In genomic region chr6:114890411-114891115, GRCm38 (mm10) we compare ENCODE assay signal across 8 mouse cellular contexts.
DNase-seq lines count a peak whose midpoint lies in the region; ATAC-seq lines count a peak whose summit lies in the region.

No protein-coding gene starts in this region.

- no peaks in the 10 kb centered on the region for H3K9me3 ChIP-seq in neural tube, embryonic 12.5 days
- no peaks in the 10 kb centered on the region for H3K9me3 ChIP-seq in forebrain, embryonic 14.5 days (replicated peaks; ENCODE audit: control insufficient read depth, low read length)

- 57% methylated on average over 19 of the region's 19 CpGs for WGBS in neural tube, embryonic 12.5 days
- WGBS in forebrain, embryonic 14.5 days = 18% methylated on average over 19 of the region's 19 CpGs

- no peak overlapping the region for H3K27ac ChIP-seq in neural tube, embryonic 12.5 days
- H3K27ac ChIP-seq in forebrain, embryonic 14.5 days (ENCODE audit: low read depth, low read length) = peak overlapping the region; percentile 74

- peaks cover 80% of the 10 kb centered on the region for H3K4me1 ChIP-seq in neural tube, embryonic 12.5 days
- H3K4me1 ChIP-seq in forebrain, embryonic 14.5 days (ENCODE audit: control insufficient read depth, insufficient read depth, low read length) = peaks cover 51% of the 10 kb centered on the region

- no peak for DNase-seq in neural tube, embryonic 10.5 days (ENCODE audit: extremely low spot score, low spot score)
- peak; percentile 95 for DNase-seq in forebrain, embryonic 14.5 days (ENCODE audit: low spot score)
- peak; percentile 89 to 91 for DNase-seq in heart, postnatal 10 days
- DNase-seq in layer of hippocampus, adult 18-20 months (ENCODE audit: low spot score in 2 of 2) = peak; percentile 77 to 89
- peak; percentile 93 to 97 for DNase-seq in lung, adult 18-20 months
- DNase-seq in ovary, postnatal 10 days (ENCODE audit: low spot score) = peak; percentile 74
- DNase-seq in thymus, adult 18-20 months = no peak

- H3K36me3 ChIP-seq in neural tube, embryonic 12.5 days = peaks cover 7% of the 10 kb centered on the region; the same call in 1 of the 2 replicates
- peaks cover 6% of the 10 kb centered on the region; the same call in 1 of the 2 replicates for H3K36me3 ChIP-seq in forebrain, embryonic 14.5 days (ENCODE audit: control insufficient read depth, insufficient read depth, low read length)

- H3K27me3 ChIP-seq in neural tube, embryonic 12.5 days (replicated peaks) = no peaks in the 10 kb centered on the region
- H3K27me3 ChIP-seq in forebrain, embryonic 14.5 days (replicated peaks; ENCODE audit: control insufficient read depth, insufficient read depth, low read length) = no peaks in the 10 kb centered on the region

- H3K4me2 ChIP-seq in neural tube, embryonic 12.5 days (replicated peaks) = 0 out of 2 replicates have a peak overlapping the region, but pooled peaks have one; percentile 33
- peak overlapping the region; percentile 32; the same call in 1 of the 2 replicates for H3K4me2 ChIP-seq in forebrain, embryonic 14.5 days (ENCODE audit: low read length)

- no peak overlapping the region for H3K4me3 ChIP-seq in neural tube, embryonic 12.5 days
- H3K4me3 ChIP-seq in forebrain, embryonic 14.5 days (ENCODE audit: low read depth, low read length) = no peak overlapping the region

- no peak for ATAC-seq in neural tube, embryonic 12.5 days (ENCODE audit: low FRiP score, low read depth)
- peak; percentile 60 for ATAC-seq in forebrain, embryonic 14.5 days

- H3K9ac ChIP-seq in neural tube, embryonic 12.5 days = no peak overlapping the region
- H3K9ac ChIP-seq in forebrain, embryonic 14.5 days (ENCODE audit: low read length) = peak overlapping the region; percentile 35; the same call in 1 of the 2 replicates

- intact Hi-C loops in heart, postnatal 10 days (cut with DNase I) = loop anchor here (2.0 kb wide), 1 partner anchor 16 kb away; no protein-coding TSS in a partner anchor

Comparison
In these comparisons a context has a peak if more than half of its experiments do, and no peak if none do; other contexts are left out.
1. DNase-seq: peak in forebrain, embryonic 14.5 days (single experiment), heart, postnatal 10 days (2 of 2), layer of hippocampus, adult 18-20 months (2 of 2), lung, adult 18-20 months (2 of 2) and ovary, postnatal 10 days (single experiment); none in neural tube, embryonic 10.5 days (single experiment) and thymus, adult 18-20 months (0 of 2).